Mouse (Mus musculus) 3T3-L1 (cell line): ENCODE results near the gene Tmem63a.
"Not testable (repeated sequence)": the region's sequence is repeated elsewhere in the genome, so short reads cannot be mapped to it uniquely, and the experiment has no call there.

Experiments
- DNase-seq: peaks from one replicate; pipeline ENCODE4 v3.0.0-alpha.2; 2015; ENCODE audit warnings: low read depth, low spot score

Tmem63a gene

DNA sequence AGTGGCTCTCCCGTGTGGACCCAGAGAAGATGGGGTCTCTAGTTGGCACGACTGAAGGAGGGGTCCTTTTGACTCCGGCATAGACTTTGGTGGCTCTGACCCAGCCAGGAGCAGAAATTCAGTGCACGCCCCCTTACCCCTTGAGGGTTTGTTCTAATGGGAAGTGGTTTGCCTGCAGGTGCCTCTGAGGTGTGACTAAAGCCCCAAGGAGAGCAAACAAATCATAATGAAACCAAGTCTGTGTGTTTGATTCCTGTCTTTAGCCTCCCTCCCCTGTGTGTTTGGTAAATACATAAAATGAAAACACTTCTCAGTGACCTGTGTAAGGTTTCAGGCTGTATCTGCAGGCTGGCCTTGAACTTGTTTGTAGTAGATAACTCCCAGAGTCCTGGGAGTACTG lies 15.9 kb upstream of the Tmem63a start:
- DNase-seq: no peak

DNA sequence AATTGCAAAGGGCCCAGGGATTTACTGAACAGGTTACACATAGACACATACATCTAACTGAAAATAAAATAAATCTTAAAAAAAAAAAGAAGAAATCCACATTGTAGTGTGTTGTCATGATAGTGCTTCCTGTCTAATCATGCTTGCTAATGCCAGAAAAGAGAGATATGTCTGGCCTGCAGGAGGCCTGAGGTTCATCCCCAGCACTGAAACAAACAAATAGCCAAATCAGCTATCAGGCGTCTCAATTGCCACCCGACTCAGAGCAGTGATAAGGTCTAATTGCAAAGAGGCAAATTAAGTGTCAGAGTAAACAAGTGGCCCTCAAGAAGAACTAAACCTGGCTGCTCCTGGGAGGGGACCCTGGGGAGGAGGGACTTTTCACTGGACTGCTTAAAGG lies 12.5 kb upstream of the Tmem63a start:
- DNase-seq: no peak

- DNase-seq: peak; percentile 82
Observed at GRCm38 (mm10) chr1:180931106-180931505, 11.0 kb upstream of the Tmem63a start.

GRCm38 (mm10) chr1:180933659-180934058 lies 8.5 kb upstream of the Tmem63a start:
- DNase-seq: no peak

DNA sequence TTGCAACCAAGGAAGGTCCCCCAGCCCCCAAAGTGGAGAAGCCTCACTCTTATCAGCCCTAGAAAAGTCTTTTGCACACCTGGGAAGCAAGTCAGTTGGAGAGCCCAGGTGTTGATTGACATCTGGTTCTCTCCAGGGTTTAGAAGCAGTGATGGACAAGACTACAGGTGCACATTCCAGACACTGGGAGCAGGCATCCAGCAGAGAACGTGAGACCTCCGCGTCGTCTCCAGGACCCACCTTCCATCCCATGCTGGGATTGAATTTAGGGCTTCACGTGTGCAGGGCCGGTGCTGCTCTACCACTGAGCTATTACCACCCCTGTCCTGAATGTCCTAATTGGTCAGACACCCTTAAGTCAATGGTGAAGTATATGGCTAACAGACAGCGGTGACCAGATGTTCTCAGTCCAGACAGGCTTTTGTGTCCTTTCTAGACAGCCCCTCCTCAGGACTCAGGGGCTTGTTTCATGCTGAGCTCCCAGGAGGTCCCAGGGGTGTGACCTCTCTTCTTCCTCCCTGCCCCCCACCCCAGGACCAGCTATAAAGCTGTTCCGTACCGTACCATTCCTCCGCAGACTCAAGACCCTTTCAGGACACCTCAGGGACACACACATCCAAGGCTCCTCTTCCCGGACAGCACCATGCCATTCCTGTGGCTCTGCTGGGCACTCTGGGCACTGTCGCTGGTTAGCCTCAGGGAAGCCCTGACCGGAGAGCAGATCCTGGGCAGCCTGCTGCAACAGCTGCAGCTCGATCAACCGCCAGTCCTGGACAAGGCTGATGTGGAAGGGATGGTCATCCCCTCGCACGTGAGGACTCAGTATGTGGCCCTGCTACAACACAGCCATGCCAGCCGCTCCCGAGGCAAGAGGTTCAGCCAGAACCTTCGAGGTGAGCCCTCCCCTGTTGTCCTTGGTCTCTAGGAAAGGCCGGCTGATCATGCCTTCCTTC lies 7.4 kb upstream of the Tmem63a start, which contains the start of gene Lefty1:
Lefty1 (plus strand) TSS at position 556 of the 953 bp plus-strand sequence.
- no peak for DNase-seq

DNA sequence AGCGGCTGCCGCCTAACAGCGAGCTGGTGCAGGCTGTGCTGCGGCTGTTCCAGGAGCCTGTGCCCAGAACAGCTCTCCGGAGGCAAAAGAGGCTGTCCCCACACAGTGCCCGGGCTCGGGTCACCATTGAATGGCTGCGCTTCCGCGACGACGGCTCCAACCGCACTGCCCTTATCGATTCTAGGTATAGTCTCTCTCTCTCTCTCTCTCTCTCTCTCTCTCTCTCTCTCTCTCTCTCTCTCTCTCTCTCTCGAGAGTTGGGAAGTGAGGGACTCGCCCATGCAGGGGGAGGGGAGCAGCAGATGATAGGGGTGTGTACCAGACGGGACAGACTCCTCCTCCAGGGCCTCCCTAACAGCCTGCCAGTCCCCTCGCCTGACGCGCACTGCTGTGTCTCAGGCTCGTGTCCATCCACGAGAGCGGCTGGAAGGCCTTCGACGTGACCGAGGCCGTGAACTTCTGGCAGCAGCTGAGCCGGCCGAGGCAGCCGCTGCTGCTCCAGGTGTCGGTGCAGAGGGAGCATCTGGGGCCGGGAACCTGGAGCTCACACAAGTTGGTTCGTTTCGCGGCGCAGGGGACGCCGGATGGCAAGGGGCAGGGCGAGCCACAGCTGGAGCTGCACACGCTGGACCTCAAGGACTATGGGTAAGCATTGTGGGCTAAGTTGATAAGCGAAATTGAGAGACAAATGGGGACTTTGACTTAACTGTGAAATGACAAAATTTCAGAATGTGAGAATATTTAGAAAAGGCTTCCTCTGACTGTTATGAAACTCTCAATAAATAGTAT lies 5.3 kb upstream of the Tmem63a start:
- DNase-seq: not testable (repeated sequence)

GRCm38 (mm10) chr1:180937631-180938030 lies 4.5 kb upstream of the Tmem63a start:
- not testable (repeated sequence) for DNase-seq

- not testable (repeated sequence) for DNase-seq
Observed at GRCm38 (mm10) chr1:180938781-180939180, 3.4 kb upstream of the Tmem63a start.

- no peak for DNase-seq
Observed at GRCm38 (mm10) chr1:180940776-180941460, 1.2 kb upstream of the Tmem63a start.

DNA sequence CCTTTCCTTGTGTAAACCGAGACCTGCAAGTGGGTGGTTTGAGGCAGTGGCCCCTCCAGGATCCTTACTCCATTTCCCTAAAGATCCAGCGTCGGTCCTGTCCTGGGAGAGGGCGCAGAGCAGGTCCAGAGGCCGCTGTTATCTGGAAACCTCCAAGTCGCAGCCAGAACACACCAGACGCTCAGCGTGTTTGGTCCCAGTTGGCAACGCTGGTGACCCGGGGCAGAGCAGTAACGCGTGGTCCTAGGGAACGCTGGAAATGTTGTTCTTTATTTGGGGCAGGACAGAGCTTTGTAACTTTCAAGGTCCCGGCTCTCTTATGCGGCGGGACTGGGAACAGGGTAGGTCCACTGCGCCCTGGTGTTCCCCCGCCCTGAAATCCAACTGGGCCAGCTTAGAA lies 418 bp upstream of the Tmem63a start:
- DNase-seq: no peak

- no peak for DNase-seq
Observed at GRCm38 (mm10) chr1:180943032-180943644, 994 bp downstream of the Tmem63a start.

DNA sequence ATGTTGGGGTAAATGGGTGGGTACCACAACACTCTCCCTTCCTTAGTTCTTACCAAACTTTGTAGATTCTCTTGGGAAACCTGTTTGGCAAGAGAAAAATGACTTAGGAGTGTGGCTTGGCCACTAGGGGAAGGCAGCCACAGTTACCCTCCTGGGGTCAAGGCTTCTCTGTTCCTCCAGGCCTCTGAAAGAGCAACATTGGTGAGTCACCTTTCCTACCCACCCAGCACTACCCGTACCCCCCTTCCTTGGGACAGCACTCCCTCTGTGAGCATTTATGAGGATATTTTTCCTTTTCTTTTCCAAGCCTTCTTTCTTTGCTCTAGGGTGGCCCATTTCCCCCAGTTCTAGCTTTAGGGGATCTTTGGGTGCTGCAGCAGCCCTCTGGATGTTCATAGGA lies 1.8 kb downstream of the Tmem63a start:
- peak; percentile 72 for DNase-seq

GRCm38 (mm10) chr1:180944553-180944952 lies 2.4 kb downstream of the Tmem63a start:
- DNase-seq: peak; percentile 91

- peak; percentile 93 for DNase-seq
Observed at GRCm38 (mm10) chr1:180945001-180945980, 3.1 kb downstream of the Tmem63a start.

- DNase-seq: no peak
Observed at GRCm38 (mm10) chr1:180946448-180946847, 4.3 kb downstream of the Tmem63a start.

- DNase-seq: no peak
Observed at GRCm38 (mm10) chr1:180952085-180952746, 10.1 kb downstream of the Tmem63a start.

- DNase-seq: no peak
Observed at GRCm38 (mm10) chr1:180952808-180953207, 10.7 kb downstream of the Tmem63a start.

DNA sequence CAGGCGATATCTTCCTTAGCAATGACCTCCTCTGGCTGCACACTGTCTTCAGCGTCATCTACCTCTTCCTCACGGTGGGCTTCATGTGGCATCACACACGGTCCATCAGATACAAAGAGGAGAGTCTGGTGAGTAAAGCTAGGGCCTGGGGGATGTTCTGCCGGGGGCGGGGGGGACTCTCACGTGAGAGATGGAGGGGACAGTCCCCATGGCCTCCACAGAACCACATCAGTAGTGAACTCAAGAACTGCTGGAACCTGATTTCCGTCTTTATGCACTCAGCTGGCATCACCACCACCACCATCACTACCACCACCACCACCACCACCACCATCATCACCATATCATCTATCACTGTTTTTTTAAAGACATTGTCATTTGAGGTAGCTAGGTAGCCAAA lies 14.3 kb downstream of the Tmem63a start:
- no peak for DNase-seq

DNA sequence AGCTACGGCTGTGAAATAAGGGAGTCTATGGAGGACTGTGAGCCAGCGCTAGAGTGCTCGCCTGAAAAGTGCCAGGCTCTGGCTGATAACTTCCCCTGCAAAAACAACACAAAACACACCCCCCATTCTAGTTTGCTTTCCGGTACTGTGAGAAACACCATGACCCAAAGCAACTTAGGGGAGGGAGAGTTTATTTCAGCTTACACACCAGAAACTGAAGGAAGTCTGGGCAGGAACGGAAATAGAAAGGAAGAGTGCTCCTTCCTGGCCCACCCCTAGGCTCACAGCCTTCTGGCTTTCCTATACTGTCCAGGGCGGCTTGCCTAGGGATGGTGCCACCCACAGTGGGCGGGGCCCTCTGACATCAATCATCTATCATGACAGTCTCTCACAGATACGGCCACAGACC lies 14.8 kb downstream of the Tmem63a start:
- DNase-seq: peak; percentile 31

DNA sequence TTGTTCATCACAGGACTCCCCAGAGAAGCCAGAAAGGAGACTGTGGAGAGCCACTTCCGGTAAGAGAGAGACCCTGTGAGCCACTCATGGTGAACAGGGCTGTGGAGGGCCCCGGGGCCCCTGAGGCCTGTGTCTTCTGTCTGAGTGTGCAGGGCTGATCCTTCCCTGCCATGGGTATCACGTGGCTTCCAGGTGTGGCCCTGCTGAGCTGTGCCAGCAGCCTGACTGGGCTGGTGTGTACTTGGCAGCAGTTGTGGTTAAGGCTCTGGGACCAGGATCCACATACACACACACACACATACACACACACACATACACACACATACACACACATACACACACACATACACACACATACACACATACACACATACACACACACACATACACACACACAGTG lies 15.8 kb downstream of the Tmem63a start:
- no peak for DNase-seq
